Comparison of ENCODE assay signal across 27 mouse cellular contexts in genomic region chr6:99671768-99672167, GRCm38 (mm10). TPM values are rescaled to one million over a fixed set of nuclear protein-coding genes. Genes with fewer than 3 reads are reported as not detected.
DNase-seq lines count a peak whose midpoint lies in the region; ATAC-seq and TF ChIP-seq lines count a peak whose summit lies in the region.
"Had no signal": no experiment of that assay in that cellular context is flagged by ENCODE, and none has a peak within 500 bp of the region (broad histone marks: within the 10 kb centered on the region; RNA-seq: fewer than 3 reads in every experiment).

No protein-coding gene starts in this region.

- DNase-seq in kidney, adult 2 months = no peak
- no peak for DNase-seq in lung, postnatal 0 days (ENCODE audit: low spot score)
- no peak for DNase-seq in lung, postnatal 25 days (ENCODE audit: low spot score)
- no peak for DNase-seq in Patski (ENCODE audit: low read depth, low spot score)
- DNase-seq: adrenal gland, postnatal 14 days; cerebellum, adult 9-11 months; gastrocnemius, postnatal 10 days; kidney, adult 9 months; layer of hippocampus, adult 9-11 months; liver; right cerebral cortex, postnatal 14 days had no signal

- H3K27me3 ChIP-seq in kidney, adult 2 months (replicated peaks; ENCODE audit: control insufficient read depth, insufficient read depth, low read length) = no peaks in the 10 kb centered on the region
- peaks cover 9% of the 10 kb centered on the region; the same call in 1 of the 2 replicates for H3K27me3 ChIP-seq in kidney, embryonic 15.5 days
- H3K27me3 ChIP-seq in lung, postnatal 0 days (replicated peaks; ENCODE audit: insufficient read depth, low read length) = no peaks in the 10 kb centered on the region
- peaks cover 3% of the 10 kb centered on the region for H3K27me3 ChIP-seq in Patski
- H3K27me3 ChIP-seq: embryonic facial prominence, embryonic 15.5 days; neural tube, embryonic 15.5 days had no signal

- no peak for ATAC-seq in kidney, embryonic 15.5 days (replicated peaks; ENCODE audit: low FRiP score)
- no peak for ATAC-seq in lung, postnatal 0 days
- no peak for ATAC-seq in Patski
- ATAC-seq in megakaryocyte-erythroid progenitor cell, adult 5-6 weeks (replicated peaks; ENCODE audit: low FRiP score, low TSS enrichment, poor library complexity, severe bottlenecking) = no peak
- ATAC-seq: forebrain, embryonic 14.5 days; inflammation-experienced regulatory T-cells, adult 6 months had no signal

- in situ Hi-C loops in Patski (cut with MboI; ENCODE audit: low pct_unique_long_range_greater_than_20kb) = no loop called here

- H3K9me3 ChIP-seq in kidney, embryonic 15.5 days (replicated peaks) = no peaks in the 10 kb centered on the region
- H3K9me3 ChIP-seq in lung, postnatal 0 days (ENCODE audit: low read length) = no peaks in the 10 kb centered on the region
- H3K9me3 ChIP-seq: embryonic facial prominence, embryonic 15.5 days; heart, embryonic 12.5 days; hindbrain, embryonic 13.5 days; limb, embryonic 10.5 days; neural tube, embryonic 15.5 days had no signal

- H3K4me2 ChIP-seq in kidney, embryonic 15.5 days = no peak overlapping the region
- H3K4me2 ChIP-seq in lung, postnatal 0 days (replicated peaks; ENCODE audit: low read depth, low read length) = no peak overlapping the region
- H3K4me2 ChIP-seq: embryonic facial prominence, embryonic 15.5 days; heart, embryonic 12.5 days; hindbrain, embryonic 13.5 days; midbrain, embryonic 11.5 days; neural tube, embryonic 15.5 days had no signal

- POLR2A ChIA-PET in Patski (lab: Charles Lee) = no interaction called here

- no peaks in the 10 kb centered on the region for H3K36me3 ChIP-seq in kidney, adult 2 months (ENCODE audit: control insufficient read depth, insufficient read depth, low read length)
- no peaks in the 10 kb centered on the region for H3K36me3 ChIP-seq in kidney, embryonic 15.5 days
- no peaks in the 10 kb centered on the region for H3K36me3 ChIP-seq in lung, postnatal 0 days (ENCODE audit: insufficient read depth, low read length)
- H3K36me3 ChIP-seq: embryonic facial prominence, embryonic 15.5 days; heart, embryonic 12.5 days; hindbrain, embryonic 13.5 days; limb, embryonic 10.5 days; neural tube, embryonic 15.5 days had no signal

- no peak for TF ChIP-seq POLR2A in kidney, adult 2 months (IDR thresholded peaks at IDR 0.05; ENCODE audit: low read depth, low read length)
- no peak for TF ChIP-seq POLR2A in olfactory bulb, adult 2 months (IDR thresholded peaks at IDR 0.05; ENCODE audit: insufficient read depth, low read depth, low read length)

- H3K27ac ChIP-seq in kidney, adult 2 months (ENCODE audit: insufficient read depth, low read depth, low read length) = no peak overlapping the region
- H3K27ac ChIP-seq in kidney, embryonic 15.5 days = no peak overlapping the region
- no peak overlapping the region for H3K27ac ChIP-seq in lung, postnatal 0 days (ENCODE audit: low read length)
- 0 out of 2 replicates have a peak overlapping the region, but pooled peaks have one; percentile 15 for H3K27ac ChIP-seq in olfactory bulb, adult 2 months (ENCODE audit: insufficient read depth, low read depth, low read length)
- H3K27ac ChIP-seq: embryonic facial prominence, embryonic 15.5 days; hindbrain, embryonic 13.5 days; limb, embryonic 10.5 days; macrophage had no signal

- no peak overlapping the region for H3K4me3 ChIP-seq in kidney, adult 2 months (ENCODE audit: insufficient read depth, low read depth, low read length)
- H3K4me3 ChIP-seq in kidney, embryonic 15.5 days (replicated peaks) = no peak overlapping the region
- no peak overlapping the region for H3K4me3 ChIP-seq in lung, postnatal 0 days (ENCODE audit: low read depth, low read length)
- no peak overlapping the region for H3K4me3 ChIP-seq in olfactory bulb, adult 2 months (ENCODE audit: insufficient read depth, low read depth, low read length)
- H3K4me3 ChIP-seq: embryonic facial prominence, embryonic 15.5 days; heart, embryonic 12.5 days; hindbrain, embryonic 13.5 days; limb, embryonic 10.5 days; neural tube, embryonic 15.5 days had no signal

- peak; percentile 26; the same call in 1 of the 2 replicates for TF ChIP-seq CTCF in kidney, adult 2 months (conservative IDR thresholded peaks at IDR 0.05; ENCODE audit: insufficient read depth, insufficient read length, low read depth, low read length)
- TF ChIP-seq CTCF in lung, postnatal 0 days (IDR thresholded peaks at IDR 0.05) = peak; percentile 50
- TF ChIP-seq CTCF in Patski (IDR thresholded peaks at IDR 0.05) = peak; percentile 34
- no peak for TF ChIP-seq CTCF in olfactory bulb, adult 2 months (IDR thresholded peaks at IDR 0.05; ENCODE audit: insufficient read depth, low read depth, low read length)

- no peaks in the 10 kb centered on the region for H3K4me1 ChIP-seq in kidney, adult 2 months (ENCODE audit: control insufficient read depth, insufficient read depth, low read length)
- peaks cover 23% of the 10 kb centered on the region for H3K4me1 ChIP-seq in kidney, embryonic 15.5 days
- H3K4me1 ChIP-seq in lung, postnatal 0 days (ENCODE audit: insufficient read depth, low read depth, low read length) = peaks cover 5% of the 10 kb centered on the region; the same call in 1 of the 2 replicates
- H3K4me1 ChIP-seq in olfactory bulb, adult 2 months (ENCODE audit: control insufficient read depth, insufficient read depth, low read length) = peaks cover 19% of the 10 kb centered on the region

- CTCF ChIA-PET in Patski (lab: Charles Lee) = interaction anchor here (0.8 to 1.1 kb wide), 4 partner anchors 11 to 105 kb away, joined by 3 to 4 read pairs (median 3); no protein-coding TSS in a partner anchor

- WGBS in kidney, adult 2 months = 69% methylated on average over 3 of the region's 3 CpGs
- WGBS in kidney, embryonic 15.5 days = 63% methylated on average over 3 of the region's 3 CpGs
- WGBS in lung, postnatal 0 days = 52% methylated on average over 3 of the region's 3 CpGs
- WGBS in olfactory bulb, adult 2 months = 78% methylated on average over 3 of the region's 3 CpGs

- H3K9ac ChIP-seq in kidney, embryonic 15.5 days = no peak overlapping the region
- H3K9ac ChIP-seq in lung, postnatal 0 days (replicated peaks; ENCODE audit: low read depth) = no peak overlapping the region
- H3K9ac ChIP-seq: embryonic facial prominence, embryonic 15.5 days; heart, embryonic 12.5 days; hindbrain, embryonic 13.5 days; neural tube, embryonic 15.5 days had no signal

- TF ChIP-seq EP300 in lung, postnatal 0 days (IDR thresholded peaks at IDR 0.05) = no peak

RNA-seq across cellular contexts. Expression of gene Gm20696, which starts 5.2 kb away (rescaled TPM):
- 0.31 and 0.50 TPM in 2 replicates for polyA plus RNA-seq in kidney, adult 2 months (2012; rRNA removed)
- 3.8 and 4.0 TPM in 2 replicates for polyA plus RNA-seq in kidney, embryonic 15.5 days (2015; fragmentation: Nextera tagmentation; extraction: Ambion mirVana)
- 1.7 and 2.3 TPM in 2 replicates for polyA plus RNA-seq in lung, postnatal 0 days (2015; fragmentation: Nextera tagmentation; extraction: Ambion mirVana)
- 0.15 TPM for polyA plus RNA-seq in Patski (2021)
- polyA plus RNA-seq in olfactory bulb, adult 2 months (2012; ENCODE audit: insufficient read depth, insufficient read length, low replicate concordance, missing spikeins) = not detected in 2 replicates
- total RNA-seq in megakaryocyte-erythroid progenitor cell, adult 5-6 weeks (2014; fragmentation: Nextera tagmentation) = 5.7 and 21.7 TPM in 2 replicates
- total RNA-seq in megakaryocyte-erythroid progenitor cell, adult 5-6 weeks (2017) = 0.94 and 1.4 TPM in 2 replicates

RNA-seq across cellular contexts. Expression of gene Eif4e3, which starts 5.2 kb away (rescaled TPM):
- 6.6 and 8.4 TPM in 2 replicates for polyA plus RNA-seq in kidney, adult 2 months (2012; rRNA removed)
- 17.6 and 17.8 TPM in 2 replicates for polyA plus RNA-seq in kidney, embryonic 15.5 days (2015; fragmentation: Nextera tagmentation; extraction: Ambion mirVana)
- 21.2 and 24.1 TPM in 2 replicates for polyA plus RNA-seq in lung, postnatal 0 days (2015; fragmentation: Nextera tagmentation; extraction: Ambion mirVana)
- 12.4 TPM for polyA plus RNA-seq in Patski (2021)
- polyA plus RNA-seq in olfactory bulb, adult 2 months (2012; ENCODE audit: insufficient read depth, insufficient read length, low replicate concordance, missing spikeins) = not detected in 2 replicates
- total RNA-seq in megakaryocyte-erythroid progenitor cell, adult 5-6 weeks (2014; fragmentation: Nextera tagmentation) = 2.7 and 5.9 TPM in 2 replicates
- total RNA-seq in megakaryocyte-erythroid progenitor cell, adult 5-6 weeks (2017) = 8.6 and 10.5 TPM in 2 replicates

RNA-seq across cellular contexts. Expression of gene Gpr27, which starts 20.7 kb away (rescaled TPM):
- 0.99 and 1.2 TPM in 2 replicates for polyA plus RNA-seq in kidney, adult 2 months (2012; rRNA removed)
- 3.7 TPM in 2 replicates for polyA plus RNA-seq in kidney, embryonic 15.5 days (2015; fragmentation: Nextera tagmentation; extraction: Ambion mirVana)
- 2.0 and 2.3 TPM in 2 replicates for polyA plus RNA-seq in lung, postnatal 0 days (2015; fragmentation: Nextera tagmentation; extraction: Ambion mirVana)
- polyA plus RNA-seq in Patski (2021) = 11.2 TPM
- polyA plus RNA-seq in olfactory bulb, adult 2 months (2012; ENCODE audit: insufficient read depth, insufficient read length, low replicate concordance, missing spikeins) = not detected in 2 replicates
- not detected in 2 replicates for total RNA-seq in megakaryocyte-erythroid progenitor cell, adult 5-6 weeks (2014; fragmentation: Nextera tagmentation)
- total RNA-seq in megakaryocyte-erythroid progenitor cell, adult 5-6 weeks (2017) = not detected in 2 replicates
- total RNA-seq: common myeloid progenitor, adult 5-6 weeks; granulocyte monocyte progenitor cell, adult 5-6 weeks had no signal
- polyA plus RNA-seq: C2C12; inflammation-experienced regulatory T-cells, adult 6 months; macrophage had no signal

RNA-seq across cellular contexts. Expression of gene Prok2, which starts 54.4 kb away (rescaled TPM):
- polyA plus RNA-seq in kidney, adult 2 months (2012; rRNA removed) = 0.14 and 0.19 TPM in 2 replicates
- polyA plus RNA-seq in kidney, embryonic 15.5 days (2015; fragmentation: Nextera tagmentation; extraction: Ambion mirVana) = not detected in 2 replicates
- 0.39 and 0.42 TPM in 2 replicates for polyA plus RNA-seq in lung, postnatal 0 days (2015; fragmentation: Nextera tagmentation; extraction: Ambion mirVana)
- polyA plus RNA-seq in Patski (2021) = not detected
- polyA plus RNA-seq in olfactory bulb, adult 2 months (2012; ENCODE audit: insufficient read depth, insufficient read length, low replicate concordance, missing spikeins) = not detected in 2 replicates
- not detected in 2 replicates for total RNA-seq in megakaryocyte-erythroid progenitor cell, adult 5-6 weeks (2014; fragmentation: Nextera tagmentation)
- not detected in 2 replicates for total RNA-seq in megakaryocyte-erythroid progenitor cell, adult 5-6 weeks (2017)
- total RNA-seq: adrenal gland, postnatal 14 days; common myeloid progenitor, adult 5-6 weeks; granulocyte monocyte progenitor cell, adult 5-6 weeks; heart, postnatal 25 days had no signal
- polyA plus RNA-seq: C2C12; heart, embryonic 12.5 days; inflammation-experienced regulatory T-cells, adult 6 months; limb, embryonic 10.5 days; macrophage; midbrain, embryonic 11.5 days had no signal
